Mouse (Mus musculus): ENCODE results near the gene Paf1.
A peak's percentile ranks its signal among the peaks of the same experiment; 100 is the strongest.

The Paf1 gene

DNA sequence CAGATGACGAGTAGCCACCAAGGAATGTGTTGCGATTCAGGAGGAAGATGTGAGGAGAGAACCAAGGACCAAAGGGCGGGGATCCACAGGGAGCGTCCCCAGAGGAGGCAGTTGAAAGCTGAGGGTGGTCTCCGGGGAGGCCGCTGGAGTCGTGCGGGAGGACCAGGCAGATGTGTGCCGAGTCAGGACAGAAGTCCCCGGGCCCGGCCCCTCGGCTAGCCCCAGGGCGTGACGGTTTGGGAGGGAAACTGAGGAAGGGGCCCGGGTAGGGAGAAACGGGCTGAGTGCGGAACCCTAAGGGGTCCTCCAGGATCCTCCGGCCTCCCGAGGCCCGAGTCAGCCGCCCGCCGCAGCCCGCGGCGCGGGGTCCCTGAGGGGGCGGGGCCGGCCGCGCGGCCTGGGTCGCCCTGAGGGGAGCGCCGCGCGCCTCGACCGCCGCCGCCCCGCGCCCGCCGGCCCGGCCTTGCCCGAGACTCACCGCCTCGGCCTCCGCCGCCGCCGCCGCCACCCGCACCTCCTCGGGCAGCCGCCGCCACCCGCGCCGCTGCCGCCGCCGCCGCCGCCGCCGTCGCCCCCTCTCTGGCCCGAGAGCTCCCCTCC is 43.0 kb downstream of the Paf1 start:
- DNase-seq (ENCODE audit: low spot score in 2 of 2), result no peak

DNA sequence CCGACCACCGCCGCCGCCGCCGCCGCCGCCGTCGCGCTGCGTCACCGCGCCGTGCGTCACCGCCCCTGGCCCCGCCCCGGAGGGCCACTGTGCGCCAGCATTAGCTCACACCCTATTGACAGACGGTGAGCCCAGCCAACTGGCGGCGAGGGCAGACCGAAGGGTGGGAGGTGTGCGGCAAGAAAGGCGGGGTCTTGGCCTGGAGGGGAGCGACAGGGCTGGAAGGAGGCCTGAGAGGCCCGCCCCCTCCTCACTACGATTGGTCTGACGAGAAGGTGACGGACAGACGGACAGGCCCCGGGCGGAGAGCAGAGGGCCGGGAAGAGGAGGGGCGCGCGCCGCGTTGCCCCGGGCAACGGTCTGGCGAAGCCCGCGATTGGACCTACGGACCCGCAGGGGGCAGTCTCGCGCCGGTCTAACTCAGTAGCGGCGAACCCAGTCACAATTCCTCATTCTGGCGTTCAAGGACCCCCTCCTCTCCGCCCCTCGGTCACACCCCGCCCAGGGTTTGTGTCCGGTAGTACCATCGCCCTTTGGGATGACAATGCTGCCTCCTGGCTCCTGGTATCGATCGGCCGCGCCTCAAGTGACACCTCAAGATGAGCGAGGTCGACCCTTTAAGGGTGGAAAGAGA is 43.6 kb downstream of the Paf1 start:
- DNase-seq (ENCODE audit: low spot score in 2 of 2), result peak; percentile 99 to 100

DNA sequence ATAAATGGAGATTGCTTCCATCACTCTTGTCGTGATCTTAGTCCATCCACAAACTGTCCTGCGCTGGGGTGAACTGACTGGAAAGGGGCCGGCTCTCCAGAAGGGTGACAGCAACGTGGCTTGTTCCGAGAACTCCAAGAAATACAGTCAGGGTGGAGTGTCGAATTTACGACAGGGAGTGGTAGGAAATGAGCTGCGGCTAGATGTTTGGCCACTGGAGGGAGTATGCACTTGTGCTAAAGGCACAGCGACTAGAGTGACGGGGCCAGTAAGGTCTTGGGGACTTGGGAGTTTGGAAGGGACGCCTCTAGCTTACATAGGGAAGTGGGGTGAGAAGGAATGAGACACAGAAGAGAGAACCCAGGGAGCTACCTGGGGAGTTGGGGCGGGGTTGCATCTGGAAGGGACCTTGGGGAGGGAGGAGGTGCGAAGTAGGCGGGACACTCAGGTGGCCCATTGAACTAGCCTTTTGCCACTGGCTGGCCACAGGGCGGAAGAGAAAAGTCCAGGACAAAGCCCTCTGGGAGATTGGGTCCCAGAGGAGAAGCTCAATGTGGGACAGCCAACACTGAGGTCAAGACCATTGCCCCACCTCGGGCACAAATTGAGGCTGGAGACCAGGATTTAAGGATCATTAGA is 44.3 kb downstream of the Paf1 start, which contains the start of gene Gmfg:
TSS of gene Gmfg (plus strand) at position 516 of the 639 bp plus-strand sequence.
- DNase-seq (ENCODE audit: low spot score in 2 of 2), result peak; percentile 83 to 86

DNA sequence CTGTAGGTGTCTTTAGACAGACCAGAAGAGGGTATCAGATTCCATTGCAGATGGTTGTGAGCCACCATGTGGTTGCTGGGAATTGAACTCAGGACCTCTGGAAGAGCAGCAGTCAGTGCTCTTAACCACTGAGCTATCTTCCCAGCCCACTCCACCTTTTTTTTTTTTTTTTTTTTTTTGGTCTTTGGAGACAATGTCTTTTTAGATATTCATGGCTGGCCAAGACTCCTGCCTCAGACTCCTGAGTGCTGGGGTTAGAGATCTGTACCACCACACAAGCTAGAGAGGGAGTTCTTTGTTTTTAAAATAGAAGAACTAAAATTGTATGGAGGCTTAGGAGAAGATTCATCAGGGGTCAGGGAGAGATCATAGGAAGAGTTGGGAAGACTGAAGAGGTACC is 45.2 kb downstream of the Paf1 start:
- no peak for DNase-seq (ENCODE audit: low spot score in 2 of 2)

DNA sequence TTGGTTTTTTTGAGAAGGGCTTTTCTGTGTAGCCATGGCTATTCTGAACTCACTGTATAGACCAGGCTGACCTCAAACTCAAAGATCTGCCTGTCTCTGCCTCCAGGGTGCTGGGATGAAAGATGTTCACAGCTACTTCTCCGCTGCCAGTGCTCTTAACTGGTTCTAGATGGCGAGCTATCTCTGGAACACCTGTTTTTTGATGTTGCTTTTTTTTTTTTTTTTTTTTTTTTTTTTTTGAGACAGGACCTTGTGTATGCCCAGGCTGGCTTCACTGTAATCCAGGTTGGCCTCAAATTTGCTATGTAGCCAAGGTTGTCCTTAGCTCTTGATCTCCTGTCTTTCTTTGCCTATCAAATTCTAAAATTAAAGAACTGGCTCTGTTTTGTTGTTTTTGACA is 46.0 kb downstream of the Paf1 start:
- no peak for DNase-seq (ENCODE audit: low spot score in 2 of 2)

DNA sequence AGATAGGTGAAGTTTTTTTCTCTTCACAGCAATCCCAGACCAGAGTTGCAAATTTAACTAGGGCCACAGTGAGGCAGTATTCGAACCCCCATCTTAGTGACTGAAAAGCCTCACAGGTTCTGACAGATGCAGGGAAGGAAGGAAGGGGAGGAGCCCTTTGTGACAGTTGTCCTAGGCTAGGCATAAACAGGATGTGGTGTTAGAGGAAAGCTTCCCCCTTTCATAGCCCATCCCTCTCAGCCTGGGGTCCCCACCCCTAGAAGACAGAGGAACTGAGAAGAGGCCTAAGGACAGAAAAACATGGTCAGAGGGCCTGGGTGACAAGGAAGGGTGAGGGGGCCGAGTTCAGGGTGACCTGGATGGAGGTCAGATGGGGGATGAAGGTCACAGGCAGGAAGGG is 48.0 kb downstream of the Paf1 start:
- DNase-seq (ENCODE audit: low spot score in 2 of 2), result peak; percentile 80 to 85

DNA sequence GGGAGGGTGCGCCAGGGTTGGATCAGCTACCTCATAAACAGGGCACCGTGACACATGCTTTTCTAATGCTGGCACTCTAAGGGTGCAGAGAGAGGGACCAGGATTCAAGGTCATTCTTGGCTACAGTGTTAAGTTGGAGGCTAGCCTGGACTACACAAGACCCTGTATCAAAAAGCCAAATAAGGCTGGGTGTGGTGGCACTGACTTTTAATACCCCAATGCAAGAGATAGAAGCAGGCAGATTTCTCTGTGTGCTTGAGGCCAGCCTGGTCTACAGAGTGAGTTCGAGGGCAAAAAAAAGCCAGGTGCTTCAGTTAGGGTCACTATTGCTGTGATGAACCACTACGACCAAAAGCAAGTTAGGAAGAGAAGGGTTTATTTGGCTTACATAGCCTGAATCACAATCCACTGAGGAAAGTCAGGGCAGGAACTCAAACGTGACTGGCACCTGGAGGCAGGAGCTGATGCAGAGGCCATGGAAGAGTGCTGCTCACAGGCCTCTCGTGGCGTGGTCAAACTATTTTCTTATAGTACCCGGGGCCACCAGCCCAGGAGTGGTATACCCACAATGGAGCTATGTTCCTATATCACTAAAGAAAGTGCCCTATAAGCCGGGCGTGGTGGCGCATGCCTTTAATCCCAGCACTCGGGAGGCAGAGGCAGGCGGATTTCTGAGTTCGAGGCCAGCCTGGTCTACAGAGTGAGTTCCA is 49.2 kb downstream of the Paf1 start:
- DNase-seq (ENCODE audit: low spot score in 2 of 2), result no peak

DNA sequence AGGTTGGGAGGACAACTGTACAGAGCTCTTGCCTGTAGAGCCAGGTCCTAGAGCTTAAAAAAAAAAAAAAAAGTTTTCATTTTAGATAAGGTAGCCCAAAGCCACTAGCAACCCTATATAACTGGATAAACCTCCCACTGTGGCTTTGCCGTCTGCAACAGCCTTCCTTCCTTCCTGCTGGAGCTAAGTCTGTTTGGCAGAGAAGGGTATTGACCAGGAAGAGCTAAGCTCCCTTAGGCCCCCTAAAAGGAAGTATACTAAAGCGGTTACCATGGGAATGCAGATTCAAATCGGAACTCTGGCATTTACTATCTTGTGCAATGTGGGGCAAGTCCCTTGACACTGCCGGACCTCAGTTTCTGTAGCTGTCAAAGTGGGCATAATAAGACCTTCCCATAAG is 49.9 kb downstream of the Paf1 start:
- peak in 1 of 2 experiments; percentile 29 for DNase-seq (ENCODE audit: low spot score in 2 of 2)

DNA sequence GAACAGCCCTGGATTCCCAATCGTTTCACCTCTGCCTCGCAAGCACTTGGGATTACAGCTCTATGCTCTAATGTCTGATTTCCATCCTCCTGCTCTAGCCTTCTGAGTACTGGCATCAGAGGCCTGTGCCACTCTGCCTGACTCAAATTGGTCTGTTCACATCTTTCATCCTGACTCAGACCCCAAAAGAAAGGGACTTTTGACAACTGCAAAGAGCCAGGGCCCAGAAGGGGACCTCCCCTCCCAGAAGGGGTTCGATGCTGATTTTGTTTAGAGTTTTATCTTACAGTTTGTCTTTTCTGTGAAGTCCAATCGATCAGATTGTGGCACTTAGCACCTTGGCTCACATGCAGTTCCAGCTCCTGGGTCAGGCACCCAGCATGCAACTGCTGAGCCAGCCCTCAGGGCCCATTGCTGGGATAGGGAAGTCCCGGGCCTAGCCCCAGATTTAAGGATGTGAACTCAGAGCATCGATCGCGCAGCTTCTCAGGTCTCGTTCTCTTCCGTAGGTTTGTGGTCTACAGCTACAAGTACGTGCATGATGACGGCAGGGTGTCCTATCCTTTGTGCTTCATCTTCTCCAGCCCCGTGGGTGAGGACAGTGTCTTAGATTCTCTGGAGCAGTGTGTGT is 51.7 kb downstream of the Paf1 start:
- no peak for DNase-seq (ENCODE audit: low spot score in 2 of 2)

DNA sequence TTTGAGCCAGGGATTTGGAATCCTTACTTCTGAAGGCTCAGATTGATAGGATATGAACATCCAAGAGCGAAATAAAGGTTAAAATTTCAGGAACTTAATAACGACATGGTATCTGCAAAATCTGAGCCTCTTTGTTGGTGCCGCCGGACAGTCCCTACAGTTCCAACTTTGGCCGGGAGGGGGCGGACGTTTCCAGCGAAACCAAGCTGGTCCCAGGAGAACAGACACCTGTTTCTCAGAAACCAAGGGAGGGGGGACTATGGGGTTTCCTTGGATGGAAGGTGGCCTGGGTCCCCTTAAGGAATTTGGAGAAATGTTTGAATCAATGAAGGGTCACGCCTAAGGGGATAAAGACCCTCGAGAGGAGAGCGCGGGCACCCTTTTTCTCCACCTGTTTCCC is 53.7 kb downstream of the Paf1 start:
- DNase-seq (ENCODE audit: low spot score in 2 of 2), result peak; percentile 64 to 80

DNA sequence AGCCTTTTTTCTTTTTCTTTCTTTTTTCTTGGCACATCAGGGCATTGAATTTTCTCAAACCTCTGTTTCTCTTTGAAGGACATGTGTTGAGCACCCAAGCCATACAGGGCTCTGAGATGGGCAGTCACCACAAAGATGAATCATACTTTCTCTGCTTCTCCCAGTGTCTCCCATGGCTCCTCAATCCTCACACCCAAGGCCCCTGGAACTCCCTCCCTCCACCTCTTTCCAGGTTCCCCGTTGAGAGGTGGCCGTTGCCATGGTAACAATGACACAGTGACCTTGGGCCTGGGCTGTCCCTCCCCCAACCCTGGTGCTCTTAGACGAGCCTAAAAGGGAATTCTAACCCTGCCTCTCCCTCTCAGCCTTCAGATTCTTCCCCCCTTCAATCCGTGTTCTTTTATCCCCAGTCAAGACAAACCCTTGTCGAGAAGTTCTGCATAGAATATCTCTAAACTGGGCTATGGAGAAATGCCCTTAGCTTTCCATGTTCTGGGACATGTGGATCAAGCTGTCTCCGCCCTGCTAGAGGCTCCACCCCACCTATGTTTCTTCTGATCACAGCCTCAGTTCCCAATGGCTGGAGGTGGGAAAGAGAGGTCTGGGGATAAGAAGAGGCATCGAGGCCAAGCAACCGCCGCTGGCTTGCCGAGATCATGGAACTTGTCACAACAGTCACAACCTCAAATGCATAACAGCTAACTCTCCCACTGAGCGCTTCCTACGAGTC is 54.5 kb downstream of the Paf1 start:
- DNase-seq (ENCODE audit: low spot score in 2 of 2), result no peak

DNA sequence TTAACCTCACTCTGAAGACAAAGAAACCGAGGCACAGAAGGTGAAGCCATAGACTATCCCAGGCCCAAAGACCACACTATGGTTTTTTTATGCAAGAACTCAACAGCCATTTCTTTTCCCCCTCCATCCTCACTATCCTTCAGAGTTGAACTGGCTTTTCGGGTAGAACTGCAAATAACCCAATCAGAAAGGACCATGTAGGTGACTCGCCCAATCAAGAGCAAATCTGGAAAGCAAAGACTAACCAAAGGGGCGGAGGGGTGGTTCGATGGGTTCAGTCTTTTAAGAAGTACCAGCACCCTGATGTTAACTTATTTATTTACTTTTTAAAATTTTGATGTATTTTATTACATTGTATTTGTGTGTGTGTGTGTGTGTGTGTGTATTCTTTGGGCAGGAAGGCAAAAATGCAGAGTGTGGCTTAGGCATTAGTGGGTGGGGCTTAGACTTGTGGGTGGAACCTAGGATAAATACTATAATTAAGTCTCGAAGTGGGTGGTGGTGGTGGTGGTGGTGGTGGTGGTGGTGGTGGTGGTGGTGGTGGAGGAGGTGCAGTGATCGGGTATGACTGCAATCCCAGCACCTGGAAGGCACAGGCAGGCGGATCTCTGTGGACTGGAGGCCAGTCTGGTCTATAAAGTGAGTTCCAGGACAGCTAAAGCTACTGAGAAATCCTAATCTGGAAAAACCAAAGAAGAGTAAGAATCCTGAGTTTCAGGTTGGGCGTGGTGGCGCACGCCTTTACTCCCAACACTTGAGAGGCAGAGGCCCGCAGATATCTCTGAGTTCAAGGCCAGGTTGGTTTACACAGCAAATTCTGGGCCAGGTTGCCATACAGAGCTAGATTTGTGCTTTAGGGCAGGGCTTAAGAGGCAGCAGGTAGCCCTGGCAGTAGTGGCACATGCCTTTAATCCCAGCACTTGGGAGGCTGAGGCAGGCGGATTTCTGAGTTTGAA is 55.4 kb downstream of the Paf1 start:
- DNase-seq (ENCODE audit: low spot score in 2 of 2), result no peak
